Mouse (Mus musculus) midbrain, embryonic 10.5 days (tissue): Measurements from ENCODE around the gene Grb2. TPM values are rescaled to one million over a fixed set of nuclear protein-coding genes. Genes with fewer than 3 reads are reported as not detected.

Experiments
- DNase-seq: peaks from one replicate; pipeline ENCODE4 v3.0.0-alpha.2; 2017; ENCODE audit warnings: low spot score
- H3K27ac ChIP-seq: fragments of 300-500 bp; sonication (generic); replicated peaks from 2 replicates; pipeline ENCODE4 v1.5.1; 2016; ENCODE audit warnings: mild to moderate bottlenecking
- H3K27me3 ChIP-seq: fragments of 300-500 bp; sonication (generic); 2 replicates; pipeline ENCODE4 v1.6.1; 2016; ENCODE audit warnings: low read depth, mild to moderate bottlenecking; ENCODE audit not compliant: poor library complexity, severe bottlenecking
- H3K36me3 ChIP-seq: fragments of 300-500 bp; sonication (generic); 2 replicates; pipeline ENCODE4 v1.6.1; 2016; ENCODE audit warnings: mild to moderate bottlenecking, moderate library complexity
- H3K4me1 ChIP-seq: fragments of 300-500 bp; sonication (generic); 2 replicates; pipeline ENCODE4 v1.6.1; 2016
- H3K4me3 ChIP-seq: fragments of 300-500 bp; sonication (generic); 2 replicates; pipeline ENCODE4 v1.5.1; 2016; ENCODE audit warnings: mild to moderate bottlenecking, moderate library complexity
- H3K9me3 ChIP-seq: fragments of 300-500 bp; sonication (generic); replicated peaks from 2 replicates; pipeline ENCODE4 v1.6.1; 2016; ENCODE audit warnings: mild to moderate bottlenecking
- WGBS: fragments of 180-500 bp; shearing (Covaris S2); methylation state at CpG from one replicate; pipeline ENCODE4 v1.1.7; 2016; 5-methylcytosine and 5-hydroxymethylcytosine counted together
- polyA plus RNA-seq: library from polyadenylated mRNA; unstranded; fragments of >200 nt; fragmentation: Nextera tagmentation; extraction: Ambion mirVana; gene quantifications from 2 replicates; pipeline ENCODE4 v1.2.1, GENCODE M21; 2016

Gene Grb2
- polyA plus RNA-seq, 1 experiment from 2014 or later, result 81.7 TPM

GRCm38 (mm10) chr11:115708956-115709828 is 795 bp upstream of the Grb2 start:
- H3K36me3 ChIP-seq, result no peaks in the 10 kb centered on the region
- H3K9me3 ChIP-seq, result no peaks in the 10 kb centered on the region
- DNase-seq, result no peak
- peak overlapping the region; percentile 96 for H3K27ac ChIP-seq
- no peaks in the 10 kb centered on the region for H3K27me3 ChIP-seq
- peak overlapping the region; percentile 99 for H3K4me3 ChIP-seq
- WGBS, result 1% methylated on average over 23 of the region's 23 CpGs
- peaks cover 40% of the 10 kb centered on the region for H3K4me1 ChIP-seq

- Histone ChIP-seq H3K4me1 (peaks cover 40% of the 10 kb centered on the region), H3K36me3 (no peaks in the 10 kb centered on the region), H3K27ac (peak overlapping the region; percentile 96), H3K9me3 (no peaks in the 10 kb centered on the region), H3K27me3 (no peaks in the 10 kb centered on the region), H3K4me3 (peak overlapping the region; percentile 99)
- WGBS, result under 1% methylated on average over 44 of the region's 44 CpGs
- DNase-seq, result peak; percentile 74
These were observed 836 bp downstream of the Grb2 start for GRCm38 (mm10) chr11:115707313-115708208.

- H3K27me3 ChIP-seq, result no peaks in the 10 kb centered on the region
- H3K4me3 ChIP-seq, result peak overlapping the region; percentile 99
- no peaks in the 10 kb centered on the region for H3K36me3 ChIP-seq
- DNase-seq, result no peak
- no peaks in the 10 kb centered on the region for H3K9me3 ChIP-seq
- 97% methylated on average over 10 of the region's 10 CpGs for WGBS
- H3K27ac ChIP-seq, result no peak overlapping the region
- peaks cover 40% of the 10 kb centered on the region for H3K4me1 ChIP-seq
These were observed 1.8 kb downstream of the Grb2 start for GRCm38 (mm10) chr11:115706584-115706983.

- Histone ChIP-seq H3K4me1 (peaks cover 42% of the 10 kb centered on the region), H3K27ac (no peak overlapping the region), H3K36me3 (no peaks in the 10 kb centered on the region), H3K9me3 (no peaks in the 10 kb centered on the region), H3K27me3 (no peaks in the 10 kb centered on the region), H3K4me3 (no peak overlapping the region)
- WGBS, result 93% methylated on average over 2 of the region's 2 CpGs
- DNase-seq, result no peak
These were observed 2.8 kb downstream of the Grb2 start for GRCm38 (mm10) chr11:115705561-115705960.

GRCm38 (mm10) chr11:115704648-115705047 is 3.7 kb downstream of the Grb2 start:
- H3K4me1 ChIP-seq, result peaks cover 46% of the 10 kb centered on the region
- no peaks in the 10 kb centered on the region for H3K9me3 ChIP-seq
- DNase-seq, result no peak
- H3K27ac ChIP-seq, result no peak overlapping the region
- no peaks in the 10 kb centered on the region for H3K27me3 ChIP-seq
- no peaks in the 10 kb centered on the region for H3K36me3 ChIP-seq
- 94% methylated on average over 10 of the region's 10 CpGs for WGBS
- H3K4me3 ChIP-seq, result no peak overlapping the region

GRCm38 (mm10) chr11:115703466-115703865 is 4.9 kb downstream of the Grb2 start:
- WGBS, result 92% methylated on average over 2 of the region's 2 CpGs

GRCm38 (mm10) chr11:115698986-115699728 is 9.2 kb downstream of the Grb2 start:
- peaks cover 31% of the 10 kb centered on the region for H3K36me3 ChIP-seq
- H3K9me3 ChIP-seq, result no peaks in the 10 kb centered on the region
- peaks cover 31% of the 10 kb centered on the region for H3K4me1 ChIP-seq
- H3K27ac ChIP-seq, result peak overlapping the region; percentile 83
- 7% methylated on average over 17 of the region's 17 CpGs for WGBS
- no peaks in the 10 kb centered on the region for H3K27me3 ChIP-seq
- DNase-seq, result peak; percentile 86
- peak overlapping the region; percentile 73 for H3K4me3 ChIP-seq

More at GRCm38 (mm10) chr11:115703466-115703865, 4.9 kb downstream of the Grb2 start:
- Histone ChIP-seq H3K4me1 (peaks cover 46% of the 10 kb centered on the region), H3K36me3 (0 out of 2 replicates have a peak, but pooled peaks cover under 1% of the 10 kb centered on the region), H3K27ac (no peak overlapping the region), H3K27me3 (no peaks in the 10 kb centered on the region), H3K4me3 (no peak overlapping the region), H3K9me3 (no peaks in the 10 kb centered on the region)
- DNase-seq, result no peak

- Histone ChIP-seq H3K9me3 (no peaks in the 10 kb centered on the region), H3K36me3 (peaks cover 31% of the 10 kb centered on the region), H3K4me1 (peaks cover 31% of the 10 kb centered on the region), H3K27ac (no peak overlapping the region), H3K27me3 (no peaks in the 10 kb centered on the region), H3K4me3 (no peak overlapping the region)
- DNase-seq, result no peak
- WGBS, result 90% methylated on average over 3 of the region's 3 CpGs
These were observed 10.7 kb downstream of the Grb2 start for GRCm38 (mm10) chr11:115697722-115698121.

GRCm38 (mm10) chr11:115697091-115697490 is 11.3 kb downstream of the Grb2 start:
- WGBS, result 97% methylated on average over 2 of the region's 2 CpGs
- Histone ChIP-seq H3K27me3 (no peaks in the 10 kb centered on the region), H3K4me3 (no peak overlapping the region), H3K36me3 (peaks cover 31% of the 10 kb centered on the region), H3K4me1 (peaks cover 31% of the 10 kb centered on the region), H3K27ac (no peak overlapping the region), H3K9me3 (no peaks in the 10 kb centered on the region)
- no peak for DNase-seq

GRCm38 (mm10) chr11:115696471-115696870 is 11.9 kb downstream of the Grb2 start:
- no peak overlapping the region for H3K4me3 ChIP-seq
- H3K36me3 ChIP-seq, result peaks cover 33% of the 10 kb centered on the region
- no peaks in the 10 kb centered on the region for H3K27me3 ChIP-seq
- H3K27ac ChIP-seq, result no peak overlapping the region
- H3K4me1 ChIP-seq, result peaks cover 31% of the 10 kb centered on the region
- WGBS, result 93% methylated on average over 4 of the region's 4 CpGs
- no peaks in the 10 kb centered on the region for H3K9me3 ChIP-seq
- DNase-seq, result no peak

GRCm38 (mm10) chr11:115693979-115694578 is 14.3 kb downstream of the Grb2 start:
- H3K4me1 ChIP-seq, result peaks cover 14% of the 10 kb centered on the region
- no peaks in the 10 kb centered on the region for H3K9me3 ChIP-seq
- H3K4me3 ChIP-seq, result no peak overlapping the region
- no peak for DNase-seq
- no peaks in the 10 kb centered on the region for H3K27me3 ChIP-seq
- WGBS, result 93% methylated on average over 12 of the region's 12 CpGs
- peaks cover 49% of the 10 kb centered on the region for H3K36me3 ChIP-seq
- H3K27ac ChIP-seq, result no peak overlapping the region

GRCm38 (mm10) chr11:115692800-115693199 is 15.6 kb downstream of the Grb2 start:
- Histone ChIP-seq H3K9me3 (no peaks in the 10 kb centered on the region), H3K27me3 (no peaks in the 10 kb centered on the region), H3K27ac (no peak overlapping the region), H3K36me3 (peaks cover 55% of the 10 kb centered on the region), H3K4me1 (0 out of 2 replicates have a peak, but pooled peaks cover 4% of the 10 kb centered on the region), H3K4me3 (no peak overlapping the region)
- no peak for DNase-seq
- 81% methylated on average over 5 of the region's 5 CpGs for WGBS
